Mouse (Mus musculus) forelimb bud, embryonic 11.5 days (tissue): ENCODE measurements around the gene Dhh.
"Not testable (repeated sequence)": the region's sequence is repeated elsewhere in the genome, so short reads cannot be mapped to it uniquely, and the experiment has no call there.

Source experiments
- DNase-seq: peaks from one replicate; pipeline ENCODE4 v3.0.0-alpha.2; 2012; ENCODE audit warnings: low read depth, low spot score

The Dhh gene

GRCm38 (mm10) chr15:98897928-98898800 lies at the start of gene Dhh:
Dhh (minus strand) TSS chr15:98898540.
- DNase-seq, result no peak

GRCm38 (mm10) chr15:98947884-98948283 lies 49.5 kb upstream of the Dhh start:
- DNase-seq, result no peak

- no peak for DNase-seq
Measured at GRCm38 (mm10) chr15:98943133-98943532, 44.8 kb upstream of the Dhh start.

GRCm38 (mm10) chr15:98942081-98942480 lies 43.7 kb upstream of the Dhh start:
- no peak for DNase-seq

- DNase-seq, result no peak
Measured at GRCm38 (mm10) chr15:98941539-98941938, 43.2 kb upstream of the Dhh start.

GRCm38 (mm10) chr15:98940816-98941215 lies 42.5 kb upstream of the Dhh start:
- no peak for DNase-seq

- DNase-seq, result peak; percentile 88
Measured at GRCm38 (mm10) chr15:98934217-98934839, 36.0 kb upstream of the Dhh start, which contains the start of gene Tuba1b. Tuba1b (minus strand) TSS chr15:98934565.

- DNase-seq, result peak; percentile 98
Measured at GRCm38 (mm10) chr15:98933833-98934216, 35.5 kb upstream of the Dhh start.

- DNase-seq, result not testable (repeated sequence)
Measured at GRCm38 (mm10) chr15:98933004-98933671, 34.8 kb upstream of the Dhh start.

GRCm38 (mm10) chr15:98930998-98931397 lies 32.7 kb upstream of the Dhh start:
- DNase-seq, result no peak

- DNase-seq, result no peak
Measured at GRCm38 (mm10) chr15:98930017-98930734, 31.8 kb upstream of the Dhh start.

- DNase-seq, result peak; percentile 78
Measured at GRCm38 (mm10) chr15:98928598-98929240, 30.4 kb upstream of the Dhh start.

GRCm38 (mm10) chr15:98927566-98927965 lies 29.2 kb upstream of the Dhh start:
- no peak for DNase-seq

GRCm38 (mm10) chr15:98924682-98925081 lies 26.3 kb upstream of the Dhh start:
- no peak for DNase-seq

GRCm38 (mm10) chr15:98923031-98923537 lies 24.7 kb upstream of the Dhh start:
- no peak for DNase-seq

GRCm38 (mm10) chr15:98922581-98922980 lies 24.2 kb upstream of the Dhh start:
- DNase-seq, result no peak

- no peak for DNase-seq
Measured at GRCm38 (mm10) chr15:98921510-98921909, 23.2 kb upstream of the Dhh start.

GRCm38 (mm10) chr15:98918499-98918895 lies 20.2 kb upstream of the Dhh start:
- DNase-seq, result not testable (repeated sequence)

GRCm38 (mm10) chr15:98917538-98918498 lies 19.5 kb upstream of the Dhh start, which contains the start of gene Lmbr1l:
Lmbr1l (minus strand) TSS chr15:98918231.
- DNase-seq, result peak; percentile 99

- DNase-seq, result no peak
Measured at GRCm38 (mm10) chr15:98917091-98917490, 18.8 kb upstream of the Dhh start.
